In the genomic region with DNA sequence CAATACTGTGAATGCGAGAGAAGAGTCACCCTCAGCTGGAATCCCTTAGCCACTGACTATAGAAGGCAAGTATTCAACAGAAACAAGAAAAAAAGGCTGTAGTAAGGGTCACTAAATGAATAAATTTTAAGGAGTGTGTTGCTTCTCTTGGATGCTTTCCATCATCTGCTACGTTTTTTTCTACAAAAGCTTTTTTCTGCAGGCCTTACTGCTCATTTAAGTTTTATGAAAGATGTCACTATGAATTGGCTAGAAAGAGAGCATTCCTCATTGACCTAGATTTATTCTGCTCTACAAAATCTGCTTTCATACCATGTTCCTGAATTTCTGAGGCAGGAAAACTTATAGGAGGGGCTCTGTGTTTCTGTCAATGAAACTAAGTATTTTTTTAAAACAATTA, we compare ENCODE assay signal across 16 mouse cellular contexts.
"Had no signal": no experiment of that assay in that cellular context is flagged by ENCODE, and none has a peak within 500 bp of the region (broad histone marks: within the 10 kb centered on the region; RNA-seq: fewer than 3 reads in every experiment).

No protein-coding gene starts in this region.

- H3K4me1 ChIP-seq: neural tube, embryonic 12.5 days; neural tube, embryonic 13.5 days; neural tube, embryonic 15.5 days; stomach, embryonic 15.5 days had no signal

- H3K36me3 ChIP-seq: neural tube, embryonic 12.5 days; neural tube, embryonic 13.5 days; neural tube, embryonic 15.5 days; stomach, embryonic 15.5 days had no signal

- H3K9ac ChIP-seq: neural tube, embryonic 12.5 days; neural tube, embryonic 13.5 days; neural tube, embryonic 15.5 days; stomach, embryonic 15.5 days had no signal

- H3K4me2 ChIP-seq: neural tube, embryonic 12.5 days; neural tube, embryonic 13.5 days; neural tube, embryonic 15.5 days; stomach, embryonic 15.5 days had no signal

- H3K4me3 ChIP-seq: neural tube, embryonic 12.5 days; neural tube, embryonic 13.5 days; neural tube, embryonic 15.5 days; stomach, embryonic 15.5 days had no signal

- H3K27me3 ChIP-seq: neural tube, embryonic 12.5 days; neural tube, embryonic 13.5 days; neural tube, embryonic 15.5 days; stomach, embryonic 15.5 days had no signal

- DNase-seq: right cerebral cortex, adult 18-20 months; right cerebral cortex, postnatal 14 days; right cerebral cortex, postnatal 25 days; right cerebral cortex, postnatal 4 days; spleen, adult 18-20 months; thymus, adult 18-20 months; thymus, adult 2 months; thymus, postnatal 14 days; thymus, postnatal 25 days; thymus, postnatal 36 days; thymus, postnatal 4 days had no signal

- H3K27ac ChIP-seq: neural tube, embryonic 12.5 days; neural tube, embryonic 13.5 days; neural tube, embryonic 15.5 days; stomach, embryonic 15.5 days; stomach, postnatal 0 days had no signal

- H3K9me3 ChIP-seq: neural tube, embryonic 12.5 days; neural tube, embryonic 13.5 days; neural tube, embryonic 15.5 days; stomach, embryonic 15.5 days had no signal
